Mouse (Mus musculus): ENCODE results near the gene Slc25a45. TPM values are rescaled to one million over a fixed set of nuclear protein-coding genes. Genes with fewer than 3 reads are reported as not detected.

Gene Slc25a45
- 19.9 and 24.5 TPM in 2 replicates for polyA plus RNA-seq (2015; fragmentation: Nextera tagmentation; extraction: Ambion mirVana)

- H3K4me3 ChIP-seq (replicated peaks; ENCODE audit: low read depth, low read length): 0 out of 2 replicates have a peak within 1 kb of the TSS, but pooled peaks have one; percentile 3
- peak within 1 kb of the TSS; percentile 92 for H3K27ac ChIP-seq
- ATAC-seq (replicated peaks; ENCODE audit: low FRiP score, low read depth) (peak; percentile 71), DNase-seq (ENCODE audit: low spot score) (peak; percentile 91)
- no peaks in the 10 kb centered on the region for H3K27me3 ChIP-seq (ENCODE audit: insufficient read depth, low read length)
- peaks cover 8% of the 10 kb centered on the region; the same call in 1 of the 2 replicates for H3K36me3 ChIP-seq (ENCODE audit: insufficient read depth, low read length)
- peak within 1 kb of the TSS; percentile 37 for H3K4me2 ChIP-seq (ENCODE audit: low read length)
- peak within 1 kb of the TSS; percentile 54 for H3K9ac ChIP-seq (ENCODE audit: low read depth, low read length)
- peaks cover 24% of the 10 kb centered on the region for H3K4me1 ChIP-seq (replicated peaks; ENCODE audit: insufficient read depth, low read length)
- 33% methylated on average over 15 of the region's 15 CpGs for WGBS
- peak; percentile 84 for TF ChIP-seq CTCF (IDR thresholded peaks at IDR 0.05; ENCODE audit: low read depth)
- H3K9me3 ChIP-seq (replicated peaks; ENCODE audit: low read length): no peaks in the 10 kb centered on the region
These were observed at the start of gene Slc25a45 for GRCm38 (mm10) chr19:5877618-5878361. TSS of gene Slc25a45 (plus strand) at chr19:5877808.

- H3K9me3 ChIP-seq (replicated peaks; ENCODE audit: low read length): no peaks in the 10 kb centered on the region
- H3K36me3 ChIP-seq (ENCODE audit: insufficient read depth, low read length): 0 out of 2 replicates have a peak, but pooled peaks cover 14% of the 10 kb centered on the region
- DNase-seq (ENCODE audit: low spot score) (no peak), ATAC-seq (replicated peaks; ENCODE audit: low FRiP score, low read depth) (no peak)
- H3K27me3 ChIP-seq (ENCODE audit: insufficient read depth, low read length): no peaks in the 10 kb centered on the region
- 70% methylated on average over 3 of the region's 3 CpGs for WGBS
- no peak overlapping the region for H3K27ac ChIP-seq
- H3K4me3 ChIP-seq (replicated peaks; ENCODE audit: low read depth, low read length): no peak overlapping the region
- TF ChIP-seq CTCF (IDR thresholded peaks at IDR 0.05; ENCODE audit: low read depth): no peak
- H3K4me2 ChIP-seq (ENCODE audit: low read length): no peak overlapping the region
- peaks cover 16% of the 10 kb centered on the region for H3K4me1 ChIP-seq (replicated peaks; ENCODE audit: insufficient read depth, low read length)
- no peak overlapping the region for H3K9ac ChIP-seq (ENCODE audit: low read depth, low read length)
These were observed 49.5 kb upstream of the Slc25a45 start for GRCm38 (mm10) chr19:5828155-5828554.

GRCm38 (mm10) chr19:5828905-5829304 lies 48.7 kb upstream of the Slc25a45 start:
- Histone ChIP-seq H3K9me3 (replicated peaks; ENCODE audit: low read length) (no peaks in the 10 kb centered on the region), H3K4me1 (replicated peaks; ENCODE audit: insufficient read depth, low read length) (peaks cover 11% of the 10 kb centered on the region), H3K36me3 (ENCODE audit: insufficient read depth, low read length) (0 out of 2 replicates have a peak, but pooled peaks cover 14% of the 10 kb centered on the region), H3K4me2 (ENCODE audit: low read length) (no peak overlapping the region), H3K4me3 (replicated peaks; ENCODE audit: low read depth, low read length) (no peak overlapping the region), H3K27ac (no peak overlapping the region), H3K27me3 (ENCODE audit: insufficient read depth, low read length) (no peaks in the 10 kb centered on the region), H3K9ac (ENCODE audit: low read depth, low read length) (no peak overlapping the region)
- DNase-seq (ENCODE audit: low spot score): no peak
- ATAC-seq (replicated peaks; ENCODE audit: low FRiP score, low read depth): no peak
- TF ChIP-seq CTCF (IDR thresholded peaks at IDR 0.05; ENCODE audit: low read depth): no peak
- WGBS: 93% methylated on average over 7 of the region's 7 CpGs

GRCm38 (mm10) chr19:5829958-5830615 lies 47.5 kb upstream of the Slc25a45 start:
- Histone ChIP-seq H3K27ac (no peak overlapping the region; the same call in 1 of the 2 replicates), H3K4me3 (replicated peaks; ENCODE audit: low read depth, low read length) (no peak overlapping the region), H3K9me3 (replicated peaks; ENCODE audit: low read length) (no peaks in the 10 kb centered on the region), H3K4me2 (ENCODE audit: low read length) (no peak overlapping the region), H3K9ac (ENCODE audit: low read depth, low read length) (no peak overlapping the region), H3K36me3 (ENCODE audit: insufficient read depth, low read length) (0 out of 2 replicates have a peak, but pooled peaks cover 14% of the 10 kb centered on the region), H3K27me3 (ENCODE audit: insufficient read depth, low read length) (no peaks in the 10 kb centered on the region), H3K4me1 (replicated peaks; ENCODE audit: insufficient read depth, low read length) (no peaks in the 10 kb centered on the region)
- DNase-seq (ENCODE audit: low spot score) (no peak), ATAC-seq (replicated peaks; ENCODE audit: low FRiP score, low read depth) (no peak)
- TF ChIP-seq CTCF (IDR thresholded peaks at IDR 0.05; ENCODE audit: low read depth): no peak
- WGBS: 71% methylated on average over 19 of the region's 19 CpGs

GRCm38 (mm10) chr19:5830776-5831175 lies 46.8 kb upstream of the Slc25a45 start:
- H3K4me3 ChIP-seq (replicated peaks; ENCODE audit: low read depth, low read length): no peak overlapping the region
- no peak overlapping the region; the same call in 1 of the 2 replicates for H3K27ac ChIP-seq
- WGBS: 87% methylated on average over 7 of the region's 7 CpGs
- no peaks in the 10 kb centered on the region for H3K4me1 ChIP-seq (replicated peaks; ENCODE audit: insufficient read depth, low read length)
- no peaks in the 10 kb centered on the region for H3K9me3 ChIP-seq (replicated peaks; ENCODE audit: low read length)
- H3K27me3 ChIP-seq (ENCODE audit: insufficient read depth, low read length): no peaks in the 10 kb centered on the region
- DNase-seq (ENCODE audit: low spot score) (no peak), ATAC-seq (replicated peaks; ENCODE audit: low FRiP score, low read depth) (no peak)
- TF ChIP-seq CTCF (IDR thresholded peaks at IDR 0.05; ENCODE audit: low read depth): no peak
- H3K36me3 ChIP-seq (ENCODE audit: insufficient read depth, low read length): 0 out of 2 replicates have a peak, but pooled peaks cover 10% of the 10 kb centered on the region
- no peak overlapping the region for H3K9ac ChIP-seq (ENCODE audit: low read depth, low read length)
- no peak overlapping the region for H3K4me2 ChIP-seq (ENCODE audit: low read length)

- ATAC-seq (replicated peaks; ENCODE audit: low FRiP score, low read depth) (peak; percentile 25), DNase-seq (ENCODE audit: low spot score) (no peak)
- no peaks in the 10 kb centered on the region for H3K27me3 ChIP-seq (ENCODE audit: insufficient read depth, low read length)
- H3K4me2 ChIP-seq (ENCODE audit: low read length): no peak overlapping the region
- TF ChIP-seq CTCF (IDR thresholded peaks at IDR 0.05; ENCODE audit: low read depth): no peak
- H3K4me1 ChIP-seq (replicated peaks; ENCODE audit: insufficient read depth, low read length): no peaks in the 10 kb centered on the region
- no peaks in the 10 kb centered on the region for H3K9me3 ChIP-seq (replicated peaks; ENCODE audit: low read length)
- no peak overlapping the region for H3K4me3 ChIP-seq (replicated peaks; ENCODE audit: low read depth, low read length)
- H3K27ac ChIP-seq: peak overlapping the region; percentile 27
- H3K9ac ChIP-seq (ENCODE audit: low read depth, low read length): no peak overlapping the region
- H3K36me3 ChIP-seq (ENCODE audit: insufficient read depth, low read length): 0 out of 2 replicates have a peak, but pooled peaks cover 4% of the 10 kb centered on the region
- 76% methylated on average over 11 of the region's 11 CpGs for WGBS
These were observed 46.2 kb upstream of the Slc25a45 start for GRCm38 (mm10) chr19:5831224-5831957.

Data from kidney, postnatal 0 days (tissue).